Mouse (Mus musculus): ENCODE measurements around the gene Corin.

GRCm38 (mm10) chr5:72410841-72411240 is 93.4 kb downstream of the Corin start:
- no peak for TF ChIP-seq CTCF (IDR thresholded peaks at IDR 0.05; ENCODE audit: borderline replicate concordance, extremely low read depth, insufficient read depth, insufficient read length)
- no peak for TF ChIP-seq POLR2A (IDR thresholded peaks at IDR 0.05; ENCODE audit: borderline replicate concordance, extremely low read depth, insufficient read depth, insufficient read length, poor library complexity, severe bottlenecking)
